7 mouse cellular contexts compared by ENCODE assay signal in genomic region chr3:58691374-58691939, GRCm38 (mm10). TPM values are rescaled to one million over a fixed set of nuclear protein-coding genes. Genes with fewer than 3 reads are reported as not detected.
A peak's percentile ranks its signal among the peaks of the same experiment; 100 is the strongest.
DNase-seq lines count a peak whose midpoint lies in the region; ATAC-seq and TF ChIP-seq lines count a peak whose summit lies in the region.

No protein-coding gene starts in this region.

- TF ChIP-seq POLR2A in spleen, adult 2 months (IDR thresholded peaks at IDR 0.05; ENCODE audit: low read depth, low read length): no peak

- H3K4me3 ChIP-seq in intestine, postnatal 0 days (ENCODE audit: low read depth, low read length): peak overlapping the region; percentile 88
- peak overlapping the region; percentile 79 for H3K4me3 ChIP-seq in limb, embryonic 13.5 days
- peak overlapping the region; percentile 66 for H3K4me3 ChIP-seq in midbrain, embryonic 15.5 days
- peak overlapping the region; percentile 98 for H3K4me3 ChIP-seq in spleen, adult 2 months (ENCODE audit: extremely low read depth, insufficient read depth, insufficient read length)

- no peaks in the 10 kb centered on the region for H3K9me3 ChIP-seq in intestine, postnatal 0 days (ENCODE audit: control insufficient read depth)
- no peaks in the 10 kb centered on the region for H3K9me3 ChIP-seq in limb, embryonic 13.5 days
- no peaks in the 10 kb centered on the region for H3K9me3 ChIP-seq in midbrain, embryonic 15.5 days

- H3K27me3 ChIP-seq in intestine, postnatal 0 days (replicated peaks; ENCODE audit: control insufficient read depth, insufficient read depth, low read length): no peaks in the 10 kb centered on the region
- no peaks in the 10 kb centered on the region for H3K27me3 ChIP-seq in limb, embryonic 13.5 days
- H3K27me3 ChIP-seq in midbrain, embryonic 15.5 days (replicated peaks): 0 out of 2 replicates have a peak, but pooled peaks cover 3% of the 10 kb centered on the region
- no peaks in the 10 kb centered on the region for H3K27me3 ChIP-seq in spleen, adult 2 months (ENCODE audit: control insufficient read depth, insufficient read depth, low read length)

- peak overlapping the region; percentile 89 for H3K27ac ChIP-seq in intestine, postnatal 0 days (ENCODE audit: low read depth, low read length)
- peak overlapping the region; percentile 74; the same call in 1 of the 2 replicates for H3K27ac ChIP-seq in limb, embryonic 13.5 days
- peak overlapping the region; percentile 87 for H3K27ac ChIP-seq in midbrain, embryonic 15.5 days
- H3K27ac ChIP-seq in spleen, adult 2 months (ENCODE audit: insufficient read depth, low read length): peak overlapping the region; percentile 99

- WGBS in intestine, postnatal 0 days: under 1% methylated on average over 54 of the region's 65 CpGs
- WGBS in limb, embryonic 13.5 days: under 1% methylated on average over 58 of the region's 65 CpGs
- WGBS in midbrain, embryonic 15.5 days: under 1% methylated on average over 58 of the region's 65 CpGs
- under 1% methylated on average over 57 of the region's 65 CpGs for WGBS in spleen, adult 2 months

- peak overlapping the region; percentile 86 for H3K9ac ChIP-seq in intestine, postnatal 0 days (ENCODE audit: low read depth, low read length)
- peak overlapping the region; percentile 89 for H3K9ac ChIP-seq in limb, embryonic 13.5 days
- peak overlapping the region; percentile 76 for H3K9ac ChIP-seq in midbrain, embryonic 15.5 days

- peak; percentile 3 for ATAC-seq in activated CD4-positive, CD25-positive, alpha-beta regulatory T cell, adult 4 months
- ATAC-seq in intestine, postnatal 0 days: peak; percentile 14
- peak; percentile 6 for ATAC-seq in limb, embryonic 13.5 days (ENCODE audit: low FRiP score, low read depth)
- ATAC-seq in midbrain, embryonic 15.5 days (replicated peaks): peak; percentile 35

- H3K4me2 ChIP-seq in intestine, postnatal 0 days (replicated peaks; ENCODE audit: low read depth): peak overlapping the region; percentile 96
- H3K4me2 ChIP-seq in limb, embryonic 13.5 days (replicated peaks): peak overlapping the region; percentile 92
- peak overlapping the region; percentile 88 for H3K4me2 ChIP-seq in midbrain, embryonic 15.5 days

- peaks cover 3% of the 10 kb centered on the region; the same call in 1 of the 2 replicates for H3K4me1 ChIP-seq in intestine, postnatal 0 days (replicated peaks; ENCODE audit: control insufficient read depth, insufficient read depth, low read length)
- H3K4me1 ChIP-seq in limb, embryonic 13.5 days: peaks cover 36% of the 10 kb centered on the region
- peaks cover 24% of the 10 kb centered on the region for H3K4me1 ChIP-seq in midbrain, embryonic 15.5 days
- peaks cover 3% of the 10 kb centered on the region; the same call in 1 of the 2 replicates for H3K4me1 ChIP-seq in spleen, adult 2 months (ENCODE audit: control insufficient read depth, insufficient read depth, insufficient read length)

- TF ChIP-seq CTCF in intestine, postnatal 0 days (IDR thresholded peaks at IDR 0.05; ENCODE audit: low read depth): peak; percentile 29; the same call in 1 of the 2 replicates
- TF ChIP-seq CTCF in spleen, adult 2 months (IDR thresholded peaks at IDR 0.05; ENCODE audit: extremely low read depth, insufficient read depth, insufficient read length, insufficient replicate concordance): no peak

- intact Hi-C loops in gastrocnemius, postnatal 36 days (cut with DNase I): loop anchor here (5.0 to 10.0 kb wide), 2 partner anchors 34 to 177 kb away; no protein-coding TSS in a partner anchor

- H3K36me3 ChIP-seq in intestine, postnatal 0 days (ENCODE audit: control insufficient read depth, insufficient read depth): no peaks in the 10 kb centered on the region
- no peaks in the 10 kb centered on the region for H3K36me3 ChIP-seq in limb, embryonic 13.5 days
- H3K36me3 ChIP-seq in midbrain, embryonic 15.5 days (replicated peaks): no peaks in the 10 kb centered on the region
- H3K36me3 ChIP-seq in spleen, adult 2 months (ENCODE audit: control insufficient read depth, insufficient read depth, low read length): no peaks in the 10 kb centered on the region; the same call in 1 of the 2 replicates

- peak; percentile 54 for DNase-seq in embryo, embryonic 10 days (ENCODE audit: low spot score)
- DNase-seq in gastrocnemius, postnatal 36 days: peak; percentile 19 to 40
- peak; percentile 23 to 38 for DNase-seq in spleen, adult 2 months (ENCODE audit: low read depth in 1 of 2, low spot score in 2 of 2)

RNA-seq across cellular contexts. Expression of gene Siah2, which starts 0.7 kb away (rescaled TPM):
- polyA plus RNA-seq in activated CD4-positive, CD25-positive, alpha-beta regulatory T cell, adult 4 months (2017; shearing (Covaris generic)): 1 to 10 TPM in 1 of 2 experiments, under 1 TPM in 1; 0.99 to 1.6 TPM
- total RNA-seq in gastrocnemius, postnatal 36 days (2021): 1 to 10 TPM; 8.4 to 9.1 TPM
- polyA plus RNA-seq in intestine, postnatal 0 days (2015; fragmentation: Nextera tagmentation; extraction: Ambion mirVana): 4.6 and 5.3 TPM in 2 replicates
- polyA plus RNA-seq in limb, embryonic 13.5 days (2015; fragmentation: Nextera tagmentation; extraction: Ambion mirVana): 5.9 and 6.4 TPM in 2 replicates
- 9.9 and 10.2 TPM in 2 replicates for polyA plus RNA-seq in midbrain, embryonic 15.5 days (2015; fragmentation: Nextera tagmentation; extraction: Ambion mirVana)
- polyA plus RNA-seq in spleen, adult 2 months (2012; rRNA removed): 14.6 and 19.4 TPM in 2 replicates

RNA-seq across cellular contexts. Expression of gene Erich6, which starts 54.5 kb away (rescaled TPM):
- polyA plus RNA-seq in activated CD4-positive, CD25-positive, alpha-beta regulatory T cell, adult 4 months (2017; shearing (Covaris generic)): not detected
- not detected for total RNA-seq in gastrocnemius, postnatal 36 days (2021)
- not detected in 2 replicates for polyA plus RNA-seq in intestine, postnatal 0 days (2015; fragmentation: Nextera tagmentation; extraction: Ambion mirVana)
- not detected in 2 replicates for polyA plus RNA-seq in limb, embryonic 13.5 days (2015; fragmentation: Nextera tagmentation; extraction: Ambion mirVana)
- polyA plus RNA-seq in midbrain, embryonic 15.5 days (2015; fragmentation: Nextera tagmentation; extraction: Ambion mirVana): 0.29 and 0.30 TPM in 2 replicates
- not detected in 2 replicates for polyA plus RNA-seq in spleen, adult 2 months (2012; rRNA removed)

Comparison
In these comparisons a context has a peak if more than half of its experiments do, and no peak if none do; other contexts are left out.
1. Peak in every context shown above with its lines: DNase-seq, ATAC-seq, H3K4me3 ChIP-seq and H3K27ac ChIP-seq.